Mouse (Mus musculus) forebrain, embryonic 10.5 days (tissue): ENCODE results near the gene Tmc3. TPM values are rescaled to one million over a fixed set of nuclear protein-coding genes. Genes with fewer than 3 reads are reported as not detected.

Source experiments
- DNase-seq: peaks from one replicate; pipeline ENCODE4 v3.0.0-alpha.2; 2017; ENCODE audit warnings: low spot score; ENCODE audit errors: extremely low spot score
- H3K27ac ChIP-seq: fragments of 300-500 bp; sonication (generic); 2 replicates; pipeline ENCODE4 v1.5.1; 2016; ENCODE audit warnings: mild to moderate bottlenecking
- H3K27me3 ChIP-seq: fragments of 300-500 bp; sonication (generic); 2 replicates; pipeline ENCODE4 v1.6.1; 2016; ENCODE audit warnings: mild to moderate bottlenecking; ENCODE audit not compliant: poor library complexity, severe bottlenecking
- H3K36me3 ChIP-seq: fragments of 300-500 bp; sonication (generic); replicated peaks from 2 replicates; pipeline ENCODE4 v1.6.1; 2016; ENCODE audit warnings: mild to moderate bottlenecking, moderate library complexity
- H3K4me1 ChIP-seq: fragments of 300-500 bp; sonication (generic); 2 replicates; pipeline ENCODE4 v1.6.1; 2016
- H3K4me3 ChIP-seq: fragments of 300-500 bp; sonication (generic); 2 replicates; pipeline ENCODE4 v1.5.1; 2016; ENCODE audit warnings: mild to moderate bottlenecking, moderate library complexity
- H3K9me3 ChIP-seq: fragments of 300-500 bp; sonication (generic); 2 replicates; pipeline ENCODE4 v1.6.1; 2016; ENCODE audit warnings: mild to moderate bottlenecking, moderate library complexity
- WGBS: fragments of 180-500 bp; shearing (Covaris S2); methylation state at CpG from one replicate; pipeline ENCODE4 v1.1.7; 2016; 5-methylcytosine and 5-hydroxymethylcytosine counted together
- polyA plus RNA-seq: library from polyadenylated mRNA; unstranded; fragments of >200 nt; fragmentation: Nextera tagmentation; extraction: Ambion mirVana; gene quantifications from 2 replicates; pipeline ENCODE4 v1.2.1, GENCODE M21; 2016

The Tmc3 gene
- polyA plus RNA-seq, 1 experiment from 2014 or later: 0.14 TPM

DNA sequence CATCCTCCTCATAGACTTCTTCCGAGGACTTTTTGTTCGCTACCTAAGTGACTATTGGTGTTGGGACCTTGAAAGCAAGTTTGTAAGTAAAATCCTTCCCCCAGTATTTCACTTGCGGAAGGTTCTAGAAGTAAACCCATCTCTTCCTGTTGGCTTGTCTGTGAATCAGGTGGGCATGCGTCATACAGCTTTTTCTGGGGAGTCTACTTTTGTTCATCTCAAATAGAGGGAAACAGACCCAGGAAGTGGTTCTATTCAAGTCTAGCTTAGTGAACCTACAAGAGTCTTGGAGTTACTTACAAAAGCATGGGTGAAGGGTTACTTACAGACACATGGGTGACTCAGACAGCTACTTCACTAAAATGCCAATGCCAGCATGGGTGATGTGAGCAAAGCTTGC lies 25.2 kb downstream of the Tmc3 start:
- DNase-seq: no peak
- Histone ChIP-seq H3K9me3 (no peaks in the 10 kb centered on the region), H3K36me3 (no peaks in the 10 kb centered on the region), H3K27me3 (no peaks in the 10 kb centered on the region), H3K27ac (no peak overlapping the region), H3K4me3 (no peak overlapping the region), H3K4me1 (no peaks in the 10 kb centered on the region)
- 98% methylated on average over 4 of the region's 4 CpGs for whole genome bisulfite sequencing

DNA sequence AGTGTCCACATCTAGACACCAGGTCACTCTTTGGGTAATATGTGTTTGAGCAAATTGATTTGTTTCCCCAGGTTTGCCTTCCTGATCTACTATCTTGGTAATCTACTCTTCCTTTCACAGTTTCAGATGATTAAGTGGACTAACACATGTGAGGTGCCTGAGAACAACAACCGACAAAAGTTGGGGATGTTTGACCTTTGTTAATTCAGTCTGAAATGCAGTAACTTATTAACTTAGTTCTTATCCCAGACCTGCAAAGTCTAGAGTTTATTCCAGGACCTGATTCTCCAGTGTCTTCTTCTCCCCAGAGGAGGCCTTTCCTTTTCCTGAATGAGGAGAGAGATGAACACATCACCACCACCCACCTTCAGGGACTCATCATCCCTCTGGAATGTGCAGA lies 27.2 kb downstream of the Tmc3 start:
- H3K36me3 ChIP-seq: no peaks in the 10 kb centered on the region
- DNase-seq: no peak
- H3K4me3 ChIP-seq: no peak overlapping the region
- no peak overlapping the region for H3K27ac ChIP-seq
- no peaks in the 10 kb centered on the region for H3K27me3 ChIP-seq
- WGBS: 92% methylated on average over 1 of the region's 1 CpGs
- no peaks in the 10 kb centered on the region for H3K9me3 ChIP-seq
- no peaks in the 10 kb centered on the region for H3K4me1 ChIP-seq

DNA sequence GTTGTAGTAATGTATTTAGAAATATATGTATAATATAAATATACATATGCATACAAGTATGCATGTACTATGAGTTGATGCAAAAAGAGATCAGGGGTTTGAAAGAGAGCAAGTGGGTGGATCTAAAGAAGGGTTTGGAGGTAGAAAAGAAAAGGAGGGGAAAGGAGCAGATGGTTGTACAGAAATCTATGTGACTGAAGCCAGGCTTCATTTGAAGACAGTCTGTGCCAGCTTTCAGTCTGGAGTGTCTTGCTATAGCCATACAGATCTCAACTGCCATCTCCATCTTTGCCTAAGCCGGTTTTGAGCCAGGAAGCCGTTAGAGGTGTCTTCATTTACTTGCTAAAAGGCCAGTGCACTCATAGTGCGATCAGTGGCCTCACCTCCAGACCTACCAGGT lies 30.5 kb downstream of the Tmc3 start:
- Histone ChIP-seq H3K36me3 (no peaks in the 10 kb centered on the region), H3K9me3 (no peaks in the 10 kb centered on the region), H3K27ac (no peak overlapping the region), H3K4me1 (no peaks in the 10 kb centered on the region), H3K27me3 (no peaks in the 10 kb centered on the region), H3K4me3 (no peak overlapping the region)
- WGBS: 98% methylated on average over 3 of the region's 3 CpGs
- no peak for DNase-seq

GRCm38 (mm10) chr7:83615815-83616214 lies 31.1 kb downstream of the Tmc3 start:
- Histone ChIP-seq H3K4me1 (no peaks in the 10 kb centered on the region), H3K4me3 (no peak overlapping the region), H3K27me3 (no peaks in the 10 kb centered on the region), H3K9me3 (no peaks in the 10 kb centered on the region), H3K27ac (no peak overlapping the region), H3K36me3 (no peaks in the 10 kb centered on the region)
- no peak for DNase-seq
- WGBS: 95% methylated on average over 8 of the region's 8 CpGs

DNA sequence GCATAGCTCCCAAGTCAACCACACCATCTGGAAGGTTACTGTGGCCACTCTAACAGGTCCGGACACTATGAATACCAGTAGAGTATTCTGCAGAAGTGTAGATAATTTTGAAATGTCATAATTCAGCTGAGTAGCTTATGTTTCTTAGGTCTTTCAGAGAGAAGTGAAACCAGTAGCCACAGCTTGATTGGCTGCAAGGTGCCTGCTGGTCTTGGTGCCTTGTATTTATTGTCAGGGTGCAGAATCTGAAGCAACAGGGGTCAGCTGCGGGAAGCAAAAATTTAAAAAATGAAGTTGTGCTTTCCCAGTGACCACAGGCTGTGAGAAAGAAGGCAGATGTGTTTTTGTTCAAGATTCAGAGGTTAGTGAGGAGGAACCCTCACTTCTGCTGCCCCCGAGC lies 31.5 kb downstream of the Tmc3 start:
- no peaks in the 10 kb centered on the region for H3K4me1 ChIP-seq
- H3K4me3 ChIP-seq: no peak overlapping the region
- 88% methylated on average over 3 of the region's 3 CpGs for WGBS
- H3K9me3 ChIP-seq: no peaks in the 10 kb centered on the region
- DNase-seq: no peak
- no peaks in the 10 kb centered on the region for H3K36me3 ChIP-seq
- H3K27ac ChIP-seq: no peak overlapping the region
- no peaks in the 10 kb centered on the region for H3K27me3 ChIP-seq

- WGBS: 82% methylated on average over 1 of the region's 1 CpGs
- no peak for DNase-seq
These were observed 34.0 kb downstream of the Tmc3 start for GRCm38 (mm10) chr7:83618709-83619108.

GRCm38 (mm10) chr7:83622582-83622981 lies 37.9 kb downstream of the Tmc3 start:
- H3K4me1 ChIP-seq: no peaks in the 10 kb centered on the region
- H3K36me3 ChIP-seq: no peaks in the 10 kb centered on the region
- DNase-seq: no peak
- 92% methylated on average over 6 of the region's 6 CpGs for WGBS
- no peak overlapping the region for H3K4me3 ChIP-seq
- no peak overlapping the region for H3K27ac ChIP-seq
- no peaks in the 10 kb centered on the region for H3K9me3 ChIP-seq
- no peaks in the 10 kb centered on the region for H3K27me3 ChIP-seq

More at GRCm38 (mm10) chr7:83618709-83619108, 34.0 kb downstream of the Tmc3 start:
- no peak overlapping the region for H3K4me3 ChIP-seq
- H3K9me3 ChIP-seq: no peaks in the 10 kb centered on the region
- H3K4me1 ChIP-seq: no peaks in the 10 kb centered on the region
- no peaks in the 10 kb centered on the region for H3K36me3 ChIP-seq
- no peak overlapping the region for H3K27ac ChIP-seq
- H3K27me3 ChIP-seq: no peaks in the 10 kb centered on the region

DNA sequence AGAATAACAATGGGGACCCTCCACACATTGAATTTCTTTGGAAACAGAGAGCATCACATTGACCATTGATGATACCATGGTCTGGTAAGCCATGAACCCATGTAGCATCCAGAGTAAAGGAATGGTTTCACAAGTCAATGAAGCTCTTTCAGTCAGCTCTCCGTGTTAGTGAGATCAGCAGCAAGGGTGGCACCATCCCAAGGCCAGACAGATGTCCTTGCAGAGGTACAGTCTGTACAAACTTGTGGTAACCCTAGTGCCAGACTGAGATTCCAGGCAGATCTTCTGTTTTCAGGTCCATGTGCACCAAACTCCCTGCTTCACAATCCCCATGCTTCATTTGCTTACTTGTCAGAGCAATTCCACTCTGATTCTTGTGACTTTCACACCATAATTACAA lies 39.3 kb downstream of the Tmc3 start:
- Histone ChIP-seq H3K27me3 (no peaks in the 10 kb centered on the region), H3K9me3 (no peaks in the 10 kb centered on the region), H3K4me3 (no peak overlapping the region), H3K27ac (no peak overlapping the region), H3K4me1 (no peaks in the 10 kb centered on the region), H3K36me3 (no peaks in the 10 kb centered on the region)
- 77% methylated on average over 1 of the region's 1 CpGs for WGBS
- no peak for DNase-seq

GRCm38 (mm10) chr7:83626557-83627257 lies 42.0 kb downstream of the Tmc3 start:
- Histone ChIP-seq H3K4me1 (peaks cover 11% of the 10 kb centered on the region), H3K9me3 (no peaks in the 10 kb centered on the region), H3K36me3 (no peaks in the 10 kb centered on the region), H3K4me3 (no peak overlapping the region), H3K27me3 (no peaks in the 10 kb centered on the region), H3K27ac (no peak overlapping the region)
- DNase-seq: no peak
- 94% methylated on average over 8 of the region's 8 CpGs for WGBS

- no peaks in the 10 kb centered on the region for H3K27me3 ChIP-seq
- WGBS: 92% methylated on average over 4 of the region's 4 CpGs
- H3K4me3 ChIP-seq: no peak overlapping the region
- no peaks in the 10 kb centered on the region for H3K9me3 ChIP-seq
- no peak for DNase-seq
- H3K36me3 ChIP-seq: no peaks in the 10 kb centered on the region
- H3K4me1 ChIP-seq: peaks cover 16% of the 10 kb centered on the region
- no peak overlapping the region for H3K27ac ChIP-seq
These were observed 42.6 kb downstream of the Tmc3 start for GRCm38 (mm10) chr7:83627369-83627768.

GRCm38 (mm10) chr7:83631073-83631827 lies 46.5 kb downstream of the Tmc3 start:
- Histone ChIP-seq H3K27ac (peak overlapping the region; percentile 85), H3K4me1 (peaks cover 28% of the 10 kb centered on the region), H3K9me3 (no peaks in the 10 kb centered on the region), H3K27me3 (no peaks in the 10 kb centered on the region), H3K36me3 (0 out of 2 replicates have a peak, but pooled peaks cover 2% of the 10 kb centered on the region), H3K4me3 (peak overlapping the region; percentile 70)
- DNase-seq: no peak
- 20% methylated on average over 11 of the region's 11 CpGs for WGBS

DNA sequence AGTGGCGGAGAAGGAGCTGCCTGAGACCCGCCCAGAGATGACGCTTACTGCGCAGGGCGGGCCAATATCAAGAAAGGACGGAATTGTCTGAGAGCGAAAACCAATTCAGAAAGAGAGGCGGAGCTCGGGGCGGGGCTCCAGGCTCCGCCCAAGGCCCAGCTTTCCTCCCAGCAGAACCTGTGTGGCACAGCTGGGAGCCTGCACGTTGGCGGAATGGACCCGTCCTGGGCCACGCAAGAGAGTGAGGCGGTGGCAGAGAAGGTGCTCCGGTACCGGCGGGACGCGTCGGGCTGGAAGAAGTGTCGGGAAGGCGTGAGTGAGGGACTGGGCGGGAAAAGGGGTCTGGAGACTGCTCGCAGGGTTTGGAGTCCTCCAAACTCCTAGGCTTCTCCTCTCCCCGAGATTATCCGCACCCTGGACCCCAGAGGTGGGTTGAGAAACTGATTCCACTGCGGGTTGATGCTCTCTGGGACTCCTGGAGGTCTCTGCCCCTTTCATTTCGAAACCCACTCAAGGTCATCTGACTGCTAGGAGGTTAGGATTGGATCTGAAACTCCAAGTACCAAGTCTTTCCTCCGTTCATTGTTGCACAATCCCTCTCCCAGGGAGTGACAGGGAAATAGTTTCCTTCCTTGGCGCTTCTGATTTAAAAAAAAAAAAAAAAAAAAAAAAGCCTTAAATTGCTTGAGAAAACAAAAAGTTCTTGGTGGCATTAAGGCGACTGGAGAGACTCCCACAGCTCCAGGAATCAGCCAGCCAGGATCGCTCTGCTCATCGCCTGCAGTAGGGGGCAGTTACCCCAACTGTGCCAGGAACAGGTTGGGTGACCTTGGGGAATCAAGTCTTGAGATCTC lies 47.3 kb downstream of the Tmc3 start, which contains the start of gene Stard5:
Gene Stard5 (plus strand): TSS at position 132 of the 854 bp plus-strand sequence.
- Histone ChIP-seq H3K27me3 (no peaks in the 10 kb centered on the region), H3K36me3 (peaks cover 9% of the 10 kb centered on the region), H3K4me1 (peaks cover 28% of the 10 kb centered on the region), H3K4me3 (peak within 1 kb of the TSS; percentile 70), H3K9me3 (no peaks in the 10 kb centered on the region), H3K27ac (peak within 1 kb of the TSS; percentile 85)
- WGBS: under 1% methylated on average over 35 of the region's 35 CpGs
- DNase-seq: peak; percentile 84
